Mouse (Mus musculus): Measurements from ENCODE around the gene Smpd3. TPM values are rescaled to one million over a fixed set of nuclear protein-coding genes. Genes with fewer than 3 reads are reported as not detected.
A peak's percentile ranks its signal among the peaks of the same experiment; 100 is the strongest.

The Smpd3 gene
- polyA plus RNA-seq, 2 experiments, result 11.2 to 17.5 TPM

DNA sequence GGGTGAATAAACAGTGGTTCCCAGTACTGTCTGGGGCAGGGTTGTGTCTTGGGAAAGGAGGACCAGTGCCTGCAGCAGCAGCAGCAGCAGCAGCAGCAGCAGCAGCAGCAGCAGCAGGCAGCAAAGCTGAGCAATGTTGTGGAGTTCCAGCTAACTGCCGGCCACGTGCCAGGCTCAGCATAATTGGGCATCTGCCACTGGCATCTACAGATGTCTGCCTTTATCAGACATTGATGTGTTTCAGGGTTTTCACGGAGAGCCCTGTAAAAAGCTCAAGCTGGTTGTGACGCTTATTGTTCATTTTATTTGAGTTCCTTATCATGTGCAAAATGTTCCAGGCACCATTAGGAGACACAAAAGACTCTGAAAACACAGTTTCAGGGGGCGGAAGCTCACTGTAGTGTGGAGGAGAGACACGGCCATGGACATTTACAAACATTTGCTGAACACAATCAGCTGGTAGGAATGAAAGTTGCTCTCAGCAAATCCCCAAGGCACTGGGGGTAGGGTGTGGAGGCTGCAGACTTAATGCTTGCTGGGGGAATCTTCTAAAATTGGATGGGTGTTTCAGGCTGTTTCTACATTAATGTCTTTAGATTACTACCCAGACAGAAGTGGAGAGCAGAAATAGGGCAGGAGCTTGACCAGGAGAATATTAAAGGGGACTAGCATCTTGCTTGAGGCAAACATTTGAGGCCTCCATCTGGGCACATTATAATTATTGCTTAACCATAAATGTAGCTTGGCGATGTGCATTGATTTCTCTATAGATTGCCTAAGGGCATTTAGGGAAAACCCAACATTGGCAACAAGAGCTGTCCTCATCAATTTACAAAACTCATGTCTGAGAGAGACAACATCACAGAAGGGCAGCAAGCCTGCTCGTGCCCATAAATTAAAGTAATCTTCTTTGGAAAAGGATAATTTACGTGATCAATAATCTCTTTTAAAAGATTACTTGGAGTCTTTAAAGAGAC, 36.8 kb downstream of the Smpd3 start:
- Histone ChIP-seq H3K4me3 (replicated peaks; ENCODE audit: low read length) (no peak overlapping the region), H3K36me3 (ENCODE audit: control insufficient read depth, insufficient read depth, low read length) (no peaks in the 10 kb centered on the region), H3K9ac (ENCODE audit: low read depth, low read length, severe bottlenecking) (no peak overlapping the region), H3K27ac (replicated peaks; ENCODE audit: low read depth, low read length) (no peak overlapping the region), H3K4me2 (replicated peaks; ENCODE audit: low read depth, low read length, severe bottlenecking) (no peak overlapping the region), H3K4me1 (ENCODE audit: control insufficient read depth, insufficient read depth, low read length) (no peaks in the 10 kb centered on the region), H3K27me3 (ENCODE audit: control insufficient read depth, insufficient read depth, low read length) (no peaks in the 10 kb centered on the region), H3K9me3 (ENCODE audit: control insufficient read depth, low read length) (no peaks in the 10 kb centered on the region)
- no peak for ATAC-seq (ENCODE audit: low FRiP score, low read depth)
- WGBS, result 65% methylated on average over 9 of the region's 9 CpGs
- no peak for DNase-seq (ENCODE audit: low spot score)
- TF ChIP-seq POLR2A (IDR thresholded peaks at IDR 0.05; ENCODE audit: borderline replicate concordance, extremely low read depth, insufficient read depth, insufficient read length), result no peak

DNA sequence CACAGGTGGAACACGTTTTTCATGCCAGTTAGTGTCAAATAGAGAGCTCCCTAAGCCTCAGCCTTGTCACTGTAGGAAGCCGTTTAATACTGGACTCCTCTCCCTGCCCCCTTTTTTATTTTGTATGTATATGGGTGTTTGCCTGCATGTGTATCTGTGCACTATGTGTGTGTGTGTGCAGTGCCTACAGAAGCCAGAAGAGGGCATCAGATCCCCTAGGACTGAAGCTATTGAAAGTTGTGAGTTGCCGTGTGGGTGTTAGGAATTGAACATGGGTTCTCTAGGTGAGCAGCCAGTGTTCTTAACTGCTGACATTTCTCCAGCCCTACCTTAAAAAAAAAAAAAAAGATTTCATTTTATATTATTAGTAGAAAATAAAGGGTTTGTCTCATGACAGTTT, 38.1 kb downstream of the Smpd3 start:
- H3K4me1 ChIP-seq (ENCODE audit: control insufficient read depth, insufficient read depth, low read length), result no peaks in the 10 kb centered on the region
- H3K27me3 ChIP-seq (ENCODE audit: control insufficient read depth, insufficient read depth, low read length), result no peaks in the 10 kb centered on the region
- no peak overlapping the region for H3K4me3 ChIP-seq (replicated peaks; ENCODE audit: low read length)
- H3K9me3 ChIP-seq (ENCODE audit: control insufficient read depth, low read length), result no peaks in the 10 kb centered on the region
- no peak overlapping the region for H3K4me2 ChIP-seq (replicated peaks; ENCODE audit: low read depth, low read length, severe bottlenecking)
- no peak for TF ChIP-seq POLR2A (IDR thresholded peaks at IDR 0.05; ENCODE audit: borderline replicate concordance, extremely low read depth, insufficient read depth, insufficient read length)
- no peaks in the 10 kb centered on the region for H3K36me3 ChIP-seq (ENCODE audit: control insufficient read depth, insufficient read depth, low read length)
- H3K9ac ChIP-seq (ENCODE audit: low read depth, low read length, severe bottlenecking), result no peak overlapping the region
- WGBS, result 84% methylated on average over 3 of the region's 3 CpGs
- no peak overlapping the region for H3K27ac ChIP-seq (replicated peaks; ENCODE audit: low read depth, low read length)
- no peak for DNase-seq (ENCODE audit: low spot score)
- no peak for ATAC-seq (ENCODE audit: low FRiP score, low read depth)

DNA sequence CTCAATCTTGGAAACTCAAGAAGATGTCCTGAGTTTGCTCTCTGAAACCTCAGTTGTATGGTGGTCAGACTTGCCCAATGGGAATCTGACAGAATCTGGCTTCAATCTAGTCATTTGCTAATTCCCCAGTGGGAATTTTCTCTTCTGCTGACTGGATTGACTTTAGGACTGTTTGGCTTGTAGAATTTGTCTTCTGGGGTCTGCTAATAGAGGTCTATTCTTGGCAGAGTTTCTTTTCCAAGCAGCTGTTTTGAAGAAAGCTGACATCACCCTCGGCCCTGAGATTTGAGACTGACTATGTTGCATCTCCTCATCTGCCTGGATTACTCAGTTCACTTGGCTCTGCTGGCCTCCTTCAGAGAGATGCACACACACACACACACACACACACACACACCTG, 38.9 kb downstream of the Smpd3 start:
- no peak overlapping the region for H3K9ac ChIP-seq (ENCODE audit: low read depth, low read length, severe bottlenecking)
- H3K36me3 ChIP-seq (ENCODE audit: control insufficient read depth, insufficient read depth, low read length), result no peaks in the 10 kb centered on the region
- H3K9me3 ChIP-seq (ENCODE audit: control insufficient read depth, low read length), result no peaks in the 10 kb centered on the region
- ATAC-seq (ENCODE audit: low FRiP score, low read depth), result peak; percentile 37; the same call in 1 of the 2 replicates
- H3K4me2 ChIP-seq (replicated peaks; ENCODE audit: low read depth, low read length, severe bottlenecking), result no peak overlapping the region
- WGBS, result 58% methylated on average over 1 of the region's 1 CpGs
- TF ChIP-seq POLR2A (IDR thresholded peaks at IDR 0.05; ENCODE audit: borderline replicate concordance, extremely low read depth, insufficient read depth, insufficient read length), result no peak
- no peaks in the 10 kb centered on the region for H3K27me3 ChIP-seq (ENCODE audit: control insufficient read depth, insufficient read depth, low read length)
- H3K4me3 ChIP-seq (replicated peaks; ENCODE audit: low read length), result no peak overlapping the region
- H3K4me1 ChIP-seq (ENCODE audit: control insufficient read depth, insufficient read depth, low read length), result no peaks in the 10 kb centered on the region
- peak; percentile 9 for DNase-seq (ENCODE audit: low spot score)
- H3K27ac ChIP-seq (replicated peaks; ENCODE audit: low read depth, low read length), result no peak overlapping the region

DNA sequence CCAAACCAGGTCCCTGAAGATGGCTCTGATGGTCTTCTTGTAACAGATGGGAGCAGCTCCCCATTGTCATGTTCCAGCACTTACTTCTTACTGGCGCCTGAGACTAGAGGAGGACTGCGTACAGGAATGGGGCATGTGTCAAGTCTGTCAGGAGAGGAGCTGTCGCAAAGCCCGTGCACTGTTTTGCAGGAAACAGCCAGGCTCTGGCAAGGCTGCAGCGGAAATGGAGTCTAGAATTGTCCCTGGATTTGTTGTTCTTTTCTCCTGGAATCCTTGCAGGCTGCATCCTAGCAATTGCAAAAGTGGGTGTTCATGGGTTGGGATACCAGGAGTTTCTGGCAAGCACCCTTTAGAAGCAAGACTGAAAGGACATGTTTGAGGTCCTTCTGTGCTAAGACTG, 39.5 kb downstream of the Smpd3 start:
- DNase-seq (ENCODE audit: low spot score) (no peak), ATAC-seq (ENCODE audit: low FRiP score, low read depth) (no peak)
- WGBS, result 54% methylated on average over 5 of the region's 5 CpGs
- Histone ChIP-seq H3K36me3 (ENCODE audit: control insufficient read depth, insufficient read depth, low read length) (no peaks in the 10 kb centered on the region), H3K4me2 (replicated peaks; ENCODE audit: low read depth, low read length, severe bottlenecking) (no peak overlapping the region), H3K27me3 (ENCODE audit: control insufficient read depth, insufficient read depth, low read length) (no peaks in the 10 kb centered on the region), H3K4me1 (ENCODE audit: control insufficient read depth, insufficient read depth, low read length) (no peaks in the 10 kb centered on the region), H3K27ac (replicated peaks; ENCODE audit: low read depth, low read length) (no peak overlapping the region), H3K9me3 (ENCODE audit: control insufficient read depth, low read length) (no peaks in the 10 kb centered on the region), H3K9ac (ENCODE audit: low read depth, low read length, severe bottlenecking) (no peak overlapping the region), H3K4me3 (replicated peaks; ENCODE audit: low read length) (no peak overlapping the region)
- TF ChIP-seq POLR2A (IDR thresholded peaks at IDR 0.05; ENCODE audit: borderline replicate concordance, extremely low read depth, insufficient read depth, insufficient read length), result no peak

DNA sequence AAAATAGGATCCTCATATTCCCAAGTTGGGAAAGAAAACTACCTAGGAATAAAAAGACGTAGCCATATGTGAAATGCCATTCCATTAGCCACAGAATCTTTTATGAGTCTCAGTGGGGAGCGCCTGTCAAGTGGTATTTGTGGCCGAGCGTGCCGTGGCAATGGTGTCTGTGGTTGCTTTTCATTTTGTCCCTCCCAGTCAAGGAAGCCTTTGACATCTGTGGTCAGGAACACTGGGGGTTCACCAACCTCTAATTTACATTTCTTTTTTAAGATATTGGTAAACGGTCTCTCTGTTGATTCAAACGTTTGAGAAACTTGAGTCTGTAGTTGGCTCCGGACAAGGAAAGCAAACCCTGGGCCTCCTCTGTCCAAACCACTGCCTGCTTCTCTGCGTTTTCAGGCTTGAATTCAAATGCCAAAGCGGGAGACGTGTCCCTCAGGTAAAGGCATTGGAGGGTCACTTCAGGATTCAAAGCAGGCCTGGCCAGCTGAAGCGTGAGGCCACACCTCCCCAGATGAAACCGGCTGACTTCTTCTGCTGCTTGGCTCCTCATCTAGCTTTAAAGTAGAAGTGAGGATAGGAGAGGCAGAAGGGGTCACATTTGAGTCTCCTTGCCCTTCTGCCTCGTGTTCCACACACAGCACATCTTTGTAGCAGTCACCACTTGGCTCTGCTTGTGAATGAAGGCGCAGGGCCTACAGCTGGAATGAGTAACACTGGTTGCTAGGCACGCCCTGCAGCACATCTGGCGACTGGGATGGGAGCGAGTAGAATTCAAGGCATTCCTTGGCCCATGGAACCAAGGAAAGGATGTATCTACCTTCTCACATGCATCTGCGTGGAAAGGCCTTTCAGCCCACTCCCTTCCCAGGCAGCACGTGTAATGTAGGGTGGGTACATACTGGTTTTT, 45.0 kb downstream of the Smpd3 start:
- DNase-seq (ENCODE audit: low spot score) (no peak), ATAC-seq (ENCODE audit: low FRiP score, low read depth) (no peak)
- no peaks in the 10 kb centered on the region for H3K9me3 ChIP-seq (ENCODE audit: control insufficient read depth, low read length)
- no peaks in the 10 kb centered on the region for H3K36me3 ChIP-seq (ENCODE audit: control insufficient read depth, insufficient read depth, low read length)
- no peak for TF ChIP-seq POLR2A (IDR thresholded peaks at IDR 0.05; ENCODE audit: borderline replicate concordance, extremely low read depth, insufficient read depth, insufficient read length)
- no peaks in the 10 kb centered on the region for H3K27me3 ChIP-seq (ENCODE audit: control insufficient read depth, insufficient read depth, low read length)
- H3K4me3 ChIP-seq (replicated peaks; ENCODE audit: low read length), result no peak overlapping the region
- H3K4me2 ChIP-seq (replicated peaks; ENCODE audit: low read depth, low read length, severe bottlenecking), result no peak overlapping the region
- 56% methylated on average over 20 of the region's 20 CpGs for WGBS
- H3K27ac ChIP-seq (replicated peaks; ENCODE audit: low read depth, low read length), result no peak overlapping the region; the same call in 1 of the 2 replicates
- H3K9ac ChIP-seq (ENCODE audit: low read depth, low read length, severe bottlenecking), result no peak overlapping the region
- H3K4me1 ChIP-seq (ENCODE audit: control insufficient read depth, insufficient read depth, low read length), result no peaks in the 10 kb centered on the region
